Mouse (Mus musculus) left cerebral cortex, postnatal 36 days (tissue): ENCODE measurements around the gene Mylk. TPM values are rescaled to one million over a fixed set of nuclear protein-coding genes. Genes with fewer than 3 reads are reported as not detected.

ENCODE experiments used
- DNase-seq, 2 experiments: peaks; one replicate each; pipeline ENCODE4 v3.0.0; 2021 to 2022; ENCODE audit warnings: low spot score in 2 of 2, mixed read lengths in 1 of 2
- intact Hi-C: fragments of 180-260 bp; cut with DNase I; formaldehyde crosslinking; loops from one replicate; pipeline ENCODE4 v1.15.1; 2025
- total RNA-seq, 2 experiments: library from RNA; stranded (reverse); gene quantifications; 2 replicates each; pipeline ENCODE4 v1.2.3; 2021

Gene Mylk
- total RNA-seq, 2 experiments from 2014 or later: 13.7 to 19.1 TPM

GRCm38 (mm10) chr16:34962322-34962721 lies 217.3 kb downstream of the Mylk start:
- no peak for DNase-seq
- intact Hi-C loops: no loop called here

DNA sequence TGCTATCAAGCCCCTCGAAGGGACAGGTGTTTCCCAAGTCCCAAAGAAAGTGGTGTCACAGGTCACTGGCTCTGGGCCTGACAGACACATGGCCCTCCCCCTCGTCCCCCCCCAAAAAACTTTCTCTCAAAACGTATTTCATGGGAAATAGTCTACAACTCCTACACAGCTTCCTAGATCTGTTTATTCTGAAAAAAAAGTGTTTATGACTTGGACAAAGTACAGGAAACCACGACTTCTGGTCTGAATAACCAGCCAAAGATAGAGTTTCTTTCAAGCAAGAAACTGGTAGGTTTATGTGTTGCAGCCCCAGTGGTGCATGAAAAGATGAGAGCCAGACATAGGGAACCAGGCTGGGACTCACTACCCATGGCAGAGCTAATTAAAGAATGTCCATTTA lies 218.0 kb downstream of the Mylk start:
- no peak for DNase-seq
- intact Hi-C loops: no loop called here

- intact Hi-C loops: loop anchor here (2.0 to 5.0 kb wide), 2 partner anchors 44 to 64 kb away; no protein-coding TSS in a partner anchor
Observed at GRCm38 (mm10) chr16:34966620-34967081, 221.6 kb downstream of the Mylk start.

DNA sequence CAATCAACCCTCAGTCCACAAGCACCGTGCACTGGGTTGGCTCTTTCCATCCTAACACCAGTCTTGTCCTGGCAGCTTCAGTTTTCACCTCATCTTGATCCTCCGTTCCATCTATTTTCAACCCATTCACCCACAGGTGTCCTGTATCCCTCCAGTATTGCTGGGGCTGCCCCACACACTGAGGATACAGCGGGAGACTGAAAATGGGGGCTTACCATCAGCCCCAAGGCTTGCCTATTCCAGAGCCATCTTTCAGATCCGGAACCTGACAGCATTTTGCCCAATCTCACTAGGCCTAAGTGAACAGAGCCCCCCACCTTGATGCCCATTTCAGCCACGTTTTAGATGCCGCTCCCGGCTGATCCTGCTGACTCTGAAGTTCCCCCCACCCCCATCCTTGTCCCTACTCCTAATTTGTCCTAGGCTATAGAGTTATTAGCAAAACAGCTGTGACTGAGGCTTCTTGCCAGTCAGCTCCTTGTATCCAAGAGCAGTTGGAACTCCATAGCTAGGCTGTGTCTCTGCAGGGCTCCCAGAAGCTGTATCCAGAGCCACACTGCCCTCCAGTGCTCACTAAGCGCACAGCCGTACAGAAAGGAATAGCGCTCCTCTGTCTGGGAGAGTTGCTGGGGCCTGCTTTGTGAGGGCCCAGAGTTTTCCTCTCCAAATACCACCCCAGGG lies 222.2 kb downstream of the Mylk start:
- DNase-seq: peak; percentile 62 to 75
- intact Hi-C loops: loop anchor here (2.0 to 5.0 kb wide), 2 partner anchors 45 to 64 kb away; no protein-coding TSS in a partner anchor

More at GRCm38 (mm10) chr16:34966620-34967081, 221.6 kb downstream of the Mylk start:
- DNase-seq: no peak

DNA sequence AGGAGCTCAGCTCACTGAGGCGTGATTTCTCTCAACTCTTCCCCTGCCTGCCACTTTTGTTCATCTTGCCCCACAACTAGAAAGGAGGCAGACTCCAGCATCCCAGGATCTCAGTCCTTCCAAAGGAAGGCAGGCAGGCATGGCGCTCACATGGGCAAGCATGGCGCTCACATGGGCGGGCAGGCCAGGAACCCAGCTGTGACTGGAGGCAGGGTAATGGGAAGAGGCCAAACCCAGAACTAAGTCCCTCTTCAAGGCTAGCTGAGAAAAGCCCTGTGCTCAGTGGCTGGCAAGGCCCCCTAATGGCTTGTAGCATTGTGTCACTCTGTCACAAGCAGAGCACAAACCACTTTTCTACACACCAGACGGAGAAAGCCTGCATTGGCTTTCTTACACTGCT lies 223.2 kb downstream of the Mylk start:
- intact Hi-C loops: loop anchor here (5.0 kb wide), 1 partner anchor 46 kb away; no protein-coding TSS in a partner anchor
- DNase-seq: no peak

GRCm38 (mm10) chr16:34972471-34972870 lies 227.5 kb downstream of the Mylk start:
- no peak for DNase-seq
- intact Hi-C loops: no loop called here

- no peak for DNase-seq
- intact Hi-C loops: no loop called here
Observed at GRCm38 (mm10) chr16:34975544-34975943, 230.5 kb downstream of the Mylk start.

DNA sequence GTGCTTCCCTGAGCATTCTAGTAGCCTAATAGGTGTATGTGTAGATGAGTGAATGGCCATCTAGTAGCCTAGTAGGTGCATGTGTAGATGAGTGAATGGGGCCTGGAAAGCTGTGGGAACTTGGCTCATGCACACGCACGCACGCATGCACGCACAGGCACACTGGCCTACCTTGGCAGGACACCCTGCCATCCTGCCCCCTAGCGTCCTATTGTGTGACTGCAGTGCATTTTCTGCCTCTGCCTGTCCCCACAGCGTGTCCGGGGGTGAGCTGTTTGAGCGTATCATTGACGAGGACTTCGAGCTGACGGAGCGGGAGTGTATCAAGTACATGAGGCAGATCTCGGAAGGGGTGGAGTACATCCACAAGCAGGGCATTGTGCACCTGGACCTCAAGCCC lies 231.6 kb downstream of the Mylk start:
- DNase-seq: no peak
- intact Hi-C loops: no loop called here

DNA sequence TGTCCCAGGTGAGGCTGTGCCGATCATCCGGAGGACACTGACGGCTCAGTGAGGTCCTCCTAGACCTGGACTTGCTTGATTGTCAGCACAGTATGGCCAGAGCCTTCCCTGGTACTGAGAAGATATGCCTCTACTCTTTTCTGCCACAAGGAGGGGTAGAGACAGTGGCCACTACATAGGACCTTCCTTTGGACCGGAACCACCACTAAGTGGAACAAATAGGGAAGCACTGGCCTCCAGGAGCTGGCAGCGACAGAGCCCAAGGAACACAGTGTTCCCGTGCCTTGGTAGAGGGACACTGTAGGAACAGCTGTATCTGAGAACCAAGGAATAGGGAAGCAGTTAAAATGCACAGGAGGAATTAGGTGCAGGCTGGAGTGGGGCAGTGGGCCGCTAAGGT lies 233.0 kb downstream of the Mylk start:
- no peak for DNase-seq
- intact Hi-C loops: no loop called here

DNA sequence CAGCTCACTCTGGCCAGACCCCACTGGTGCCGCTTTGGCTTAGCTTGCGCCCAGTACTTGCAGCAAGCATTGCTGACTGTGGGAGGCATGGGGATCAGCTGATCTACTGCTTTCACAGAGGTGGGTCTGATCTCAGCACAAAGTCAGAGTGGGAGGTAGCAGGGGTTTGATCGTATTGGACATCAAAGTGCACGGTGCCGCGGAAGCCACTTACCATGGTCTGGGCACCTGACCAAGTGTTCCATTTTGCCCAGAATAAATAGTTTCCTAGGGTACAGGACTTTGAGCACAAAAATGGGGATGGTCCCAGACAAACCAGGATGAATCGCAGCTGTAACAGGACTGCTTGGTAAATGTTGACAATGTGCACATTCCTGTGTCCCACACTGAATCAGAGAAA lies 236.0 kb downstream of the Mylk start:
- no peak for DNase-seq
- intact Hi-C loops: no loop called here

DNA sequence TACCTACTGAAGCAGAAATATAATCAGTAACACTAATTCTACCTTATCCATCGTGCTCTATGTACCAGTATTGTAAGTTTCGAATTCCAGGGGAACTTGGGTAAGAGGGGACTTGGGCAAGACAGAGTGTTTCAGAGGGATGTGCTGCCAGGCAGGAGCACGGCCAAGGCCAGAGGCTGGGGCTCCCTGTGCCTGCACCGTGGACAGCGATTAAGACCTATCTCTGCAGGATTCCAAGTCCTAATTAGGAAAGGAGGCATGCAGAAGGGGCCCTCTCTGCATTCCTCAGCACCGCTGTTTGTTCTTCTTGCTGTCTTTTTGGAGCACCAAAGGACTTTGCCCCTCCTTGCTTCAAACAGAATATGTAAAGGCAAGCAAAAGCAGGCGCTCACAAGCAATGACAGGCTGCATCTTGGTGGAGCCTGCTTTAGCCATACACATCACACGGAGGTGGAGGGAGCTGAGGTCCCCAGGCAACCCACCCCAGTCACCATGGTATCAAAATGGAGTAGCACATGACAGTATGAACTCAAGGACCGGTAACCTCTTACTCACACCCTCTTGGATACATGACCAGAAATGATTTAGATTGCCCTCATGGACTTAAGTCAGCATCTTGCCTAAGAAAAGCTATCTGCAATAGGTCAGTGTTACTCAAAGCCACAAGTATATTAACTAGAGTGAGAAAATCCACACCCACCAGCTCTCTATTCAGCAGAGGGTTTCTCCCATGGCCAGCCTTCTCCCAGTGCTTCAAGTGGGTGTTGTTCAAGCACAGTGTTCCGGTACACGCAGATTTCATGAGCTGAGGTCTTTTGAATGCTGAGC lies 239.4 kb downstream of the Mylk start:
- no peak for DNase-seq
- intact Hi-C loops: no loop called here

GRCm38 (mm10) chr16:34985031-34985346 lies 240.0 kb downstream of the Mylk start:
- intact Hi-C loops: no loop called here
- no peak for DNase-seq

GRCm38 (mm10) chr16:34986211-34986825 lies 241.3 kb downstream of the Mylk start:
- intact Hi-C loops: no loop called here
- no peak for DNase-seq

DNA sequence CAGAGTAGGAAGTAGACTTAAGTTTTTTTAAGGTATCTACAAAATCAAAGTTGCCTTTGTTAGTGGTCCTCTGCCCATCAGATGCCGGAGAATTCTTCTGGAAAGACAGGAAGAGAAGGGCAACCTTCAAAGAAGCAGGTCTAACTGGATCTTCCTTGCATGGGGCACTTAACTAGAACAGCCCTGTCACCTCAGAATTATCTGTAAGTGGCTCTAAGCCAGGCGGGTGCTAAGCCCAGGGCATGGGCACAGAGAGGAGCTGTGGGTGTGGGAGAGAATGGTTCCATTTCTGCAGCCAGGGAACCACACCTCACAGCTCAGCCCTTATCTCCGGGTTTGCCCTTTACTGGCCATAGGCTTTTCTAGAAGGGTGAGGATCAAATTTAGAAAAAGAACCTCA lies 246.4 kb downstream of the Mylk start:
- intact Hi-C loops: no loop called here
- DNase-seq: no peak

GRCm38 (mm10) chr16:34992854-34993253 lies 247.8 kb downstream of the Mylk start:
- intact Hi-C loops: no loop called here
- no peak for DNase-seq

DNA sequence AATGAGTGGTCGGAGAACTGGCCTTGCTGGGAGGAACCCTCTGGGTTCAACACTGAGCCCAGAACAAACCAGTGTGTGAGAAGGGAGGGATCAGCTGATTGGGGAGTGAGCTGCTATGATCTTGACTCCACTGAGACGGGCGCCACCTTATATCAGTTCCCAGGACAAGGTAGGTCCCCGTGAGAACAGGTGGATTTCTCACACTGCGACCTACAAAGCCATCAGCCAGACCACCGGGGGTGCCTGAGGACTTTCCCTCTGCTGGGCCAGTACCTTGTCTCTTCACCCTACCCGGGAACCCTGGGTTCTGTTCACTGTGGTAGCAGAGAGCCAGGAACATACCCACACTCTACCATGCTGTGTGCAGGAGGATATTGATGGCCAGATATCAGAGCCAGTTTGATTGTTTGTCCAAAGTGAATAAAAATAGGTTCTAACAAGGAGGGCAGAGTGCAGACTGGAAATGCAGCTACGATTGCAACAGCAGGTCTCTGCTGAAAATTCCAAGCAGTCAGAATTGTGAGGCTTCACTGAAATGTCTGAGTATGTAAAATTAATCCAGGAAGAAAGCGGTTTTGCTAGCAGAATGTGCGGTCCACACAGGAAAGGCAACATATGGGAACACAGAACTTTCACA lies 248.8 kb downstream of the Mylk start:
- no peak for DNase-seq
- intact Hi-C loops: no loop called here

DNA sequence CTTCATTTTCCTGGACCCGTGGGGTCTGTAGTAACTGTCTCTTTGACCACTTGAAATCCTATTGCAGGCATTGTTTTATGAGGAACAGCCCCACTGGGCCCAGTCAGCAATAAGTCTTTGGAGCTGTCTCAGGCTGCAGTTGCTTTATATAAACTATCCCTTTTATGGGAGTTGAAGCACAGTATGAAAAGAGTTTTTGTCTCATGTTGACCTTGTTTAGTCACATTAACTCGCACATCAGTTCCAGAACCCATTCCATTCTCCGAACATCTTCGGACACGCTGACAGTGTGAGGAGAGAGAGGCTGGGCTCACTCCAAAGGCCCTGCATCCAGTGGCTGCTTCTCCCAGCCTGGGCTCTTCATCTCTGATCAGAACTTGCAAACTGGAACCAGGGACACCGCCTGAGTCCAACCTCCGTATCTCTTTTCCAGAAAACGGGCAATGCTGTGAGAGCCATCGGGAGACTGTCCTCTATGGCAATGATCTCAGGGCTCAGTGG lies 249.7 kb downstream of the Mylk start:
- intact Hi-C loops: no loop called here
- DNase-seq: no peak

DNA sequence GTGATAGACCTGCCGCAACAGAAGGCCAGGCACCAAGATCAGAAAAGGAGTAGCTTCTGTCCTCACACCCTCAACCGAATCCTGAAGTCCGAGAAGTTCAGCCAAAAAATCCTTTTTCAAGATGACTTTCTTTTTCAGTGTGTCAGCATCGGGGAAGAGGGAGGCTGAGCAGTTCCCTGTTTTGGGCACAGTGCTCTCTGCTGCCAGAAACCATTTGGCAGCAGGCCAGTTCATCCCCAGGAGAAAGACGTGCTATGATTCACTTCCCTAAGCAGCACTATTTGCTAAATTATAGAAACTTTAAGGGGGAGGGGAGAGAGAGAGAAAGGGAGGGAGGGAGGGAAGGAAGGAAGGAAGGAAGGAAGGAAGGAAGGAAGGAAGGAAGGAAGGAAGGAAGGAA lies 251.1 kb downstream of the Mylk start:
- DNase-seq: peak; percentile 83 to 84
- intact Hi-C loops: no loop called here

DNA sequence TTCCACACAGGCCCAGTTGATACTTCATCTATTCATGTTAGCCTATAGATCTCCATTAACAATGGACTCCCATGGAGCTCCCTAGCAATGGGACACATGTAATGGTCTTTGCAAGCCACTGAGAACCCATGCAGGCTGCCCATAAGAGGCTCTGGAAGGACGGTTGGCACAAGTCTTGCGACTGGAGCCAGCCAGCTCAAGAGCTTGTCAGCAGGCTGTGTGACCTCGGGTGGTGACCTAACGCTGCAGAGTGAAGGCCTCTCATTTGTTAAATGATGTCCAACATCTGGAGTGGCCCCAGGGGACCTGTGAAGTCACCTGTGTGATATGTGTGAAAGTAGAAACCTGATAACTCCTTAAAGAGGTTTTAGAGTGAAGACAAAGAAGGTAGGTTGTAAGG lies 252.0 kb downstream of the Mylk start:
- intact Hi-C loops: no loop called here
- no peak for DNase-seq

DNA sequence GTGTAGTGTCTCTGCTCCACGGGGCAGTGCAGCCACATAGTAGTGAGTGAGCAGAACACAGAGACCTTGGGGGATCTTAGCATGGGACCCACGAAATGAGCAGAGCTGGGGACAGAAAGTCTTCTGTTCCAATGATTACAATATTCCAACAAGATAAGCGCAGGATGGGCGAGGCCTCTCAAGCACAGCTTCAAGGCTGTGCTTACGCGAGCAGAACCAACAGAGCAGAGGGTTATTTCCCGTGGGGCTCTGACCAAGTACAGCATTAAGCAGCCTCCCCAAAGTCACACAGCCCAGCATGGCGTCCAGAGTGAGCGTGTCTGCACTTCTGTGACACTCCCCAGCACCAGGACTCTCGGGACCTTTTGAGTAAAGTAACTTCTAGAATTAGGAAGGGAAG lies 252.6 kb downstream of the Mylk start:
- DNase-seq: no peak
- intact Hi-C loops: no loop called here
